Mouse (Mus musculus) right cerebral cortex, postnatal 36 days (tissue): ENCODE data around the gene Lingo3.

Experiments used
- DNase-seq, 2 experiments: peaks; one replicate each; pipeline ENCODE4 v3.0.0; 2022; ENCODE audit warnings: low spot score in 2 of 2, mixed read lengths in 1 of 2

Gene Lingo3

GRCm38 (mm10) chr10:80843931-80844547, at the start of gene Lingo3:
TSS of gene Lingo3 (minus strand) at chr10:80844039.
- peak; percentile 47 to 48 for DNase-seq

GRCm38 (mm10) chr10:80887181-80887580, 43.3 kb upstream of the Lingo3 start:
- no peak for DNase-seq

GRCm38 (mm10) chr10:80881301-80881700, 37.5 kb upstream of the Lingo3 start:
- peak in 1 of 2 experiments; percentile 59 for DNase-seq

DNA sequence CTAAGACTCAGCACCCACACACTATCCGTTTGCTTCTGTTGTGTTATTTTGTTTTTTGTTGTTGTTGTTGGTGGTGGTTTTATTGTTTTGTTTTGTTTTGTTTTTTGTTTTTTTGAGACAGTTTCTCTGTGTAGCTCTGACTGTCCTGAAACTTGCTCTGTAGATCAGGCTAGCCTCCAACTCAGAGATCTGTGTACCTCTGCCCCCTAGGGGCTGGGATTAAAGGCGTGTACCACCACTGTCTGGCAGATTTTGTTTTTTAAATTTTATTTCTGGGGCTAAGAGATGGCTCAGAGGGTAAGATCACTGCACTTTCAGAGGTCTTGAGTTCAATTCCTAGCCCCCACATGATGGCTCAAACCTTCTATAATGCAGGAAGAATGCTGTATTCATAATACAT, 37.1 kb upstream of the Lingo3 start:
- no peak for DNase-seq

GRCm38 (mm10) chr10:80880131-80880641, 36.3 kb upstream of the Lingo3 start:
- no peak for DNase-seq

DNA sequence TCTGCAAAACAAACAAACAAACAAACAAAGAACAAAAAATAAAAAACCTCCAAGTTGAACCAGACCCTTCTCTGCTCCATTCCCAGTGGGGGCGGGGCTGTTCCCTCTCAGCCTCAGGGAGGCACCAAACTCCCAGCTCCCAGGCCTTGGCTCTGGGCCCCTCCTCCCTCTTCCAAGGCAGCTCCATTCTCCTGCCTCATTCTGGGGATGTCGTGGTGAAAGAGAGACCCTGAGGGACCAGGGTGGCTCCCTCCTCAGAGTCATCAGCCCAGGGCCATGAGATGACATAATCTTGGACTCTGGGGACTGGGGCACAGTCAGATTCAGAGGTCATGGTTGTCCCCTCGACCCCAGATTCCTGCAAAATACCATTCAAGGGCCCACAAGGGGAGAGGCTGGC, 32.8 kb upstream of the Lingo3 start:
- DNase-seq: no peak

DNA sequence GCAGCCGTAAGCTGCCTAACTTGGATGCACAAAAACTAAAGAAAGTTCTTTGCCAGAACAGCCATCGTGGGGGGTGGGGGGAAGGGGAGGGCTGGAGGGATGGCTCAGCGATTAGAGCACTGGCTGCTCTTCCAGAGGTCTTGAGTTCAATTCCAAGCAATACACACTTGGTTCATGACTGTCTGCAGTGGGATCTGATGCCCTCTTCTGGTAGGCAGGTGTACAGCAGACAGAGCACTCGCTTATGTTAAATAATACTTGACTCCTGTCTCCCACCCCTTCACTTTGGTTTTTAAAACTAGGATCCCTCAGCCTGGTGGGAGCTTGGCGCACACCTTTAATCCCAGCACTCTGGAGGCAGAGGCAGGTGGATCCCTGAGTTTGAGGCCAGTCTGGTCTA, 32.2 kb upstream of the Lingo3 start:
- no peak for DNase-seq

GRCm38 (mm10) chr10:80874035-80874434, 30.2 kb upstream of the Lingo3 start:
- DNase-seq: no peak

GRCm38 (mm10) chr10:80871581-80871980, 27.7 kb upstream of the Lingo3 start, which contains the start of gene Tmprss9:
TSS of gene Tmprss9 (plus strand) at chr10:80871848.
- no peak for DNase-seq

GRCm38 (mm10) chr10:80870993-80871392, 27.2 kb upstream of the Lingo3 start:
- DNase-seq: no peak

DNA sequence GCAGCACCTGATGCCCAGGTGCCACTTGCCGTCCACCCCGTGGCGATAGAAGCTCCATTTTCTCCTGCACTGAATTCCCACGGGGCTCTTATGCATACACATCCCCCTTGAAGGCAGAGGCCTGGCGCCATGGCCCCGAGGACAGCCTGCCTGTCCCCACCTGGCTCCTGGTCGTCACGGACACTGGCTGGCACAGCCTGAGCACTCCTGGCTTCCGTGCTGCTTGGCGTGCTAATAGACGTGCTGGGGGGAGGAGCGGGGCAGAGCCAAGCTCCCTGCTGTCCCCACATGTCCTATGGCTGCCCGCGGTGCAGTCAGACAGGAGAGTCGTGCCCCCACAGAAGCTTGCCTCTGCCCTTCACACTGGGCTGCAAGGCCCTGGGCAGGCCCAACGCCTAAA, 20.6 kb upstream of the Lingo3 start:
- no peak for DNase-seq

DNA sequence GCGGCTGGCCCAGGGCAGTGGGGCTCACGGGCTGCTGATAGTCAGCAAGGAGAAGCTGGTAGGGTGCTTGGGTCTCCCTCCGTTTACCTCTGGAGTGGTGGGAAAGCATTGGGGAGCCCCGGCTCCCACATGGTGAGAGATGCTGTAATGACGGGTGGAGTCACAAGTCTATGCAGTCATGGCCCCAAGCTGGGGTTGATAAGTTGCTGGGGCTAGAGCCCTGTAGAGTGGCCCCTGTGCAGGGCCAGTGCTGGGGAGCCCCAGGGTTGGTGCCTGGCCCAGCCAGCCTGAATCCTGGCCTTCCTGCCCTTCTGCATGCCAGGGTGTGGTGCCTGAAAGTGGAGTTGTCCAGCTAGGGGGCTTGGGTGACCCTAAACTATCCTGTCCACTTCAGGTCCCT, 18.5 kb upstream of the Lingo3 start:
- DNase-seq: no peak

DNA sequence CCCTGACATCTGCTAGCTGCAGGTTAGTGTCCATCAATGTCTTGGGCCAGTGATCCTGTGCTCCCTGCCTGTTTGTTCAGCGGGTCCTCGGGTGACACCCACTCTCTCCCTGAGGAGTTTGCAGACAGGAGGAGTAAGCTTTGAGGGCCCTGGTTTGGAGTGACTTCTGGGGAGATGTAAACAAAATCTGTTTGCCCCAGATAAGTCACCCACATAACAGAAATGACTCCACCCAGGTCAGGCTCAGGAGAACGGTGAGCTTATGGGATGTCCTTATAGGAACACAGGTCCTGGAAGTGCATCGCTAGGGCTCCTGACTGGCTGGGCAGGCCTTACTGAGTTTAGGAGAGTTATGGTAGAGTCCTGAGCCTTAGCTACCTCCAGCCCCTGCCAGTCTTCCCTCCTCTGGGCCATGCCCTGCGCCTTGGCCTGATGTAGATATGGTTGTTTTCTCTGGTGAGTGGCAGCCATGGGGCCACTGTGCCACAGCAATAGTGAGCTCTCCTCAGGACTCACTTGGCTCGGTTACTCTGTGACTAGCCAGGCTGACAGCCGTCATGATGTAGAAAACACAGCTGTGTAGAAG, 14.6 kb upstream of the Lingo3 start:
- DNase-seq: no peak

- no peak for DNase-seq
Measured at GRCm38 (mm10) chr10:80857848-80858247, 14.0 kb upstream of the Lingo3 start.

DNA sequence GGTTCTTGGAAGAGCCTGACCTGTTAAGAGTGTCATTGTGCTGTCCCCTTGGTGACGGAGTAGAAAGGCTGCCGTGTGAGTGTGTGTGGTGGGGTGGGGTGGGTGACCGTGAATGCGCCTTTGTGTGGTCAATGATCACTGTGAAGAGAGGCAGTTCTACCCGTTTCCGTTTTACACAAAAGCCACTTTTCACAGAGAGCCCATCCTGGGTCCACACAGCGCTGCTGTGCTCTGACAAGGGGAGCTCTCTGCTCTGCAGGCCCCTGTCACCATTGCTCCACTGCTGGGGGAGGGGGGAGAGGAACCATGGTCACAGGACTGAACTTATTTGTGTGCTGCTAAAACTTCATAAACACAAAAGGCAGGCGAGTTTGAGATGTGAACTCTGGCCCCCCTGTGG, 13.5 kb upstream of the Lingo3 start:
- DNase-seq: no peak

GRCm38 (mm10) chr10:80856908-80857307, 13.1 kb upstream of the Lingo3 start:
- no peak for DNase-seq

DNA sequence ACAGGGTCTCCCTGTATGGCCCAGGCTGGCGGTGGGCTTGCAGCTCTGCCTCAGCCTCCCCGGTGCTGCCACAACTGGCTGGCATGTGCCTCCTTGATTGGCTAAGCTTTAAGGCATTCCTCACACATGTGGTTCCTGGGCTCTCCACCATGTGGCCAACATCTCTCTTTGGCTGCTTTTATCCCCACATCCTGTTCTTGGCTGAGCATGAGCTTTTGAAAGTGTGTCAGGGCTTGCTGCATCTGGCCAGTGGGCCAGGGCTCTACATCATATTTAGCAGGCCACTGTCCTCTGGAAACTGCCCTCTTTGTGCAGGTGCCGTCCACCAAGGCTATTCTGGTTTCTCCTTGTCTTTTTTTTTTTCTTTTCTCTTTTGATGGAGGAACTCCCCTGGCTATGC, 12.4 kb upstream of the Lingo3 start:
- DNase-seq: no peak

DNA sequence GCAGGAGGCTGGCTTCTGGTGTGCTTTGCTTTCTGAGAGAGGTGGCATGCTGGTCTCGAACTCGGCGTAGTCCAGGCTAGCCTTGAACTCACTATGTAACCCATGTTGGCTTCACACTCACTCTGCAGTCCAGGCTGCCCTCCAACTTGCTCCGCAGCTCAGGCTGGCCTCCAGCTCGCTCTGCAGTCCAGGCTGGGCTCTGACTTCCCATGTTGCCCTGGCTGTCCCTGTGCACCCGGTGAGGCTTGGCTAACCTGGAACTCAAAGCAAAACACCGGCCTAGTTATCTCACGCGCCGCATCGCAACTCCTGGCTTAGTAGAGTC, 11.9 kb upstream of the Lingo3 start:
- no peak for DNase-seq

GRCm38 (mm10) chr10:80854913-80855748, 11.3 kb upstream of the Lingo3 start, which contains the start of the genes Lsm7 and Sppl2b:
TSS of gene Lsm7 (minus strand) at chr10:80855209.
TSS of gene Sppl2b (plus strand) at chr10:80855275.
- DNase-seq: peak; percentile 90 to 94

DNA sequence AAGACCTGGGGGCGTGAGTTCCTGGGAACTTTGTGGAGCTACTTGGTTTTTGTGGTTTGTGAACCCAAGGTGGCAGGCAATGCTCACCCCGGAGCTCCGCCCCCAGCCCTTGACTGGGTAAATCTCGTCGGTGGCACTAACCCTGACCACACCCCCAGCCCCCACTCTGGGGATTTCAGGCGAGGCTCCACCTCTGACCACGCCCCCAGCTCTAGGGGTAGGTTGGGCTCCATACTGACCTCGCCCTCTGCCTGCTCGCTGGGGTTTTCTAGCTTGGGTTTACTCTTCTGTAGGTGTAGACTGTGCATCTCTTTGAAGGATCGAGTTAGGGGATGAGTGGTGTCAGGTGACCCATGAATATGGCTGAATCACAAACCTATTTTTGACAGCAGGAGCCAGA, 4.7 kb upstream of the Lingo3 start:
- no peak for DNase-seq

- DNase-seq: peak; percentile 58 to 61
Measured at GRCm38 (mm10) chr10:80845732-80846131, 1.9 kb upstream of the Lingo3 start.

DNA sequence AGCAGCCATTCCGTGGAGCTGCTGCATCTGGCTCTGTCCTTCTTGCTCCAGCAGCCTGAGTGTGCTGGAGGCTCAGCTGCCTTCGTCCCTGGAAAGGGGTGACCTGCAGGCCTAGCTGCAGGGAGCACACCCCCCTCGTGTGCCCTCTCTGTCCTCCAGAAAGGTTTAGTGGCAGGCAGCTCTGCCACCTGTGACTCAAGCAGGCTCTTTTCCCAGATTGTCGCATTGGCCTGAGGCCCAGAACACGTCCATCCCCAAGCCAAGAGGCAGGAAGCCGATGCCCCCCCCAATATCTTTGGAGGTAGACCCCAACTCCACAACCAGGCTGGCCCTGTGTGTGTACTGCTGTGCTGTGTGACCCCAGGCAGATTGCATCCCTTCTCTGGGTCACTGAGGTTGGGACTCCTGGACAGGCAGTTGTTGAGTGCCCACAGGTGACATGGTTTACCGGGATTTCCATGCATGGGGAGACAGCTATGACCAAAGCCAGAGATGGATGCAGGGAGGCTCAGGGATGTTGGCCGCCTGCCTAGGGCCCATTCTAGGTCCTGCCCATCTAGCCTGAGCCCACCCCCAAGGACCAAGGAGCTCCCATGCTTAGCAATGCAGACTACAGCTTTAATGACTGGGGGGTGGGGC, 1.3 kb upstream of the Lingo3 start:
- no peak for DNase-seq
